22 mouse cellular contexts compared by ENCODE assay signal in the genomic region with DNA sequence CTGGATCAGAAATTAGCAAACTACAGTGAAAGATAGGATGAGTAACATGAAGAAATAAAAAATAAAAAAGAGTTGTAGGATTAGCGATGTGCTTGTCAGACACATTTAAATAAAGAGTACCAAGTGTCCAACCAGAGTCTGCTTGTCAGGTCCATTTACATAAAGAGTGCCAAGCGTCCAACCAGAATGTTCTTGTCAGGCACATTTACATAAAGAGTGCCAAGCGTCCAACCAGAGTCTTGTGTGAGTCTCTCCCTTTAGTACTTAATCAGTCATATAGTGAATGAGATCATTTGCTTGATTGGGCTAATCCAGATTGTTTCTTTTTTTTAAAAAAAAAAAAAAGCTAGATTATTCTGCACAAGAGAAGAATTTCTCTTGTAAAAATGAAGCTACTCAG.
DNase-seq lines count a peak whose midpoint lies in the region; ATAC-seq lines count a peak whose summit lies in the region.
"Had no signal": no experiment of that assay in that cellular context is flagged by ENCODE, and none has a peak within 500 bp of the region (broad histone marks: within the 10 kb centered on the region; RNA-seq: fewer than 3 reads in every experiment).

No protein-coding gene starts in this region.

- no peak overlapping the region for H3K27ac ChIP-seq in forebrain, embryonic 13.5 days
- H3K27ac ChIP-seq in forebrain, embryonic 15.5 days (replicated peaks) = no peak overlapping the region
- no peak overlapping the region for H3K27ac ChIP-seq in heart, embryonic 12.5 days (ENCODE audit: poor library complexity, severe bottlenecking)
- H3K27ac ChIP-seq in heart, embryonic 11.5 days (ENCODE audit: low read depth, low read length) = no peak overlapping the region
- H3K27ac ChIP-seq: embryonic facial prominence, embryonic 15.5 days; hindbrain, embryonic 12.5 days; hindbrain, embryonic 15.5 days had no signal

- WGBS in forebrain, embryonic 13.5 days = 56% methylated on average over 3 of the region's 3 CpGs
- WGBS in forebrain, embryonic 15.5 days = 49% methylated on average over 3 of the region's 3 CpGs
- 67% methylated on average over 3 of the region's 3 CpGs for WGBS in heart, embryonic 12.5 days
- 83% methylated on average over 3 of the region's 3 CpGs for WGBS in heart, embryonic 11.5 days (ENCODE audit: insufficient replicate concordance)

- no peaks in the 10 kb centered on the region for H3K4me1 ChIP-seq in forebrain, embryonic 13.5 days
- H3K4me1 ChIP-seq in forebrain, embryonic 15.5 days = no peaks in the 10 kb centered on the region
- no peaks in the 10 kb centered on the region for H3K4me1 ChIP-seq in heart, embryonic 12.5 days (replicated peaks)
- H3K4me1 ChIP-seq in heart, embryonic 11.5 days (ENCODE audit: control insufficient read depth, insufficient read depth, low read length) = no peaks in the 10 kb centered on the region
- H3K4me1 ChIP-seq: embryonic facial prominence, embryonic 15.5 days; hindbrain, embryonic 12.5 days; hindbrain, embryonic 15.5 days had no signal

- no peaks in the 10 kb centered on the region; the same call in 1 of the 2 replicates for H3K9me3 ChIP-seq in forebrain, embryonic 13.5 days (replicated peaks)
- no peaks in the 10 kb centered on the region for H3K9me3 ChIP-seq in forebrain, embryonic 15.5 days
- 0 out of 2 replicates have a peak, but pooled peaks cover 3% of the 10 kb centered on the region for H3K9me3 ChIP-seq in heart, embryonic 12.5 days (replicated peaks)
- H3K9me3 ChIP-seq in heart, embryonic 11.5 days (replicated peaks; ENCODE audit: control insufficient read depth, low read length) = peaks cover 3% of the 10 kb centered on the region; the same call in 1 of the 2 replicates
- H3K9me3 ChIP-seq: G1E; hindbrain, embryonic 15.5 days had no signal

- no peak overlapping the region for H3K4me3 ChIP-seq in forebrain, embryonic 13.5 days
- H3K4me3 ChIP-seq in forebrain, embryonic 15.5 days = no peak overlapping the region
- H3K4me3 ChIP-seq in heart, embryonic 12.5 days = no peak overlapping the region
- H3K4me3 ChIP-seq in heart, embryonic 11.5 days (ENCODE audit: low read depth, low read length) = no peak overlapping the region
- H3K4me3 ChIP-seq: embryonic facial prominence, embryonic 15.5 days; hindbrain, embryonic 12.5 days; hindbrain, embryonic 15.5 days had no signal

- ATAC-seq in forebrain, embryonic 13.5 days = peak; percentile 55; the same call in 1 of the 2 replicates
- no peak for ATAC-seq in forebrain, embryonic 15.5 days (replicated peaks)
- ATAC-seq in heart, embryonic 12.5 days (ENCODE audit: insufficient number of reproducible peaks, low FRiP score) = no peak
- no peak for ATAC-seq in heart, embryonic 11.5 days (replicated peaks; ENCODE audit: insufficient number of reproducible peaks, low FRiP score, low TSS enrichment)
- ATAC-seq: activated CD4-positive, CD25-positive, alpha-beta regulatory T cell, adult 4 months; intestine, postnatal 0 days; Patski had no signal

- no peak overlapping the region for H3K4me2 ChIP-seq in forebrain, embryonic 13.5 days
- no peak overlapping the region for H3K4me2 ChIP-seq in forebrain, embryonic 15.5 days (replicated peaks)
- no peak overlapping the region for H3K4me2 ChIP-seq in heart, embryonic 12.5 days
- H3K4me2 ChIP-seq in heart, embryonic 11.5 days = no peak overlapping the region
- H3K4me2 ChIP-seq: embryonic facial prominence, embryonic 15.5 days; hindbrain, embryonic 12.5 days; hindbrain, embryonic 15.5 days had no signal

- peak; percentile 2 for DNase-seq in R1 (ENCODE audit: low read depth, low spot score)
- peak; percentile 13 for DNase-seq in retina, embryonic 14.5 days (ENCODE audit: low spot score)
- DNase-seq: adrenal gland, adult 8-10 months; adrenal gland, postnatal 25 days; cerebellum, adult 18-20 months; cerebellum, adult 9-10 months; cerebellum, postnatal 14 days; embryo, embryonic 11 days; gastrocnemius, postnatal 25 days; heart, adult 18-20 months; kidney, adult 2 months had no signal

- 0 out of 2 replicates have a peak, but pooled peaks cover 3% of the 10 kb centered on the region for H3K36me3 ChIP-seq in forebrain, embryonic 13.5 days (ENCODE audit: poor library complexity, severe bottlenecking)
- H3K36me3 ChIP-seq in forebrain, embryonic 15.5 days = no peaks in the 10 kb centered on the region
- H3K36me3 ChIP-seq in heart, embryonic 12.5 days = no peaks in the 10 kb centered on the region
- no peaks in the 10 kb centered on the region for H3K36me3 ChIP-seq in heart, embryonic 11.5 days (ENCODE audit: control insufficient read depth, insufficient read depth, low read length)
- H3K36me3 ChIP-seq: embryonic facial prominence, embryonic 15.5 days; G1E; hindbrain, embryonic 12.5 days; hindbrain, embryonic 15.5 days had no signal

- no peak overlapping the region for H3K9ac ChIP-seq in forebrain, embryonic 13.5 days
- no peak overlapping the region for H3K9ac ChIP-seq in forebrain, embryonic 15.5 days (replicated peaks)
- H3K9ac ChIP-seq in heart, embryonic 12.5 days = no peak overlapping the region
- no peak overlapping the region for H3K9ac ChIP-seq in heart, embryonic 11.5 days (ENCODE audit: low read depth, low read length)
- H3K9ac ChIP-seq: embryonic facial prominence, embryonic 15.5 days; hindbrain, embryonic 12.5 days; hindbrain, embryonic 15.5 days had no signal

- H3K27me3 ChIP-seq in forebrain, embryonic 13.5 days = no peaks in the 10 kb centered on the region
- H3K27me3 ChIP-seq in forebrain, embryonic 15.5 days = no peaks in the 10 kb centered on the region
- no peaks in the 10 kb centered on the region for H3K27me3 ChIP-seq in heart, embryonic 12.5 days (replicated peaks)
- H3K27me3 ChIP-seq in heart, embryonic 11.5 days (ENCODE audit: control insufficient read depth, insufficient read depth, low read length) = no peaks in the 10 kb centered on the region
- H3K27me3 ChIP-seq: embryonic facial prominence, embryonic 15.5 days; hindbrain, embryonic 12.5 days; hindbrain, embryonic 15.5 days; Patski had no signal
